Mouse (Mus musculus): Measurements from ENCODE around the gene Myof. TPM values are rescaled to one million over a fixed set of nuclear protein-coding genes. Genes with fewer than 3 reads are reported as not detected.

Gene Myof
- polyA plus RNA-seq, 1 experiment from 2014 or later, result 2.6 TPM

GRCm38 (mm10) chr19:37991399-37992183, 51.8 kb downstream of the Myof start:
- 0 out of 2 replicates have a peak overlapping the region, but pooled peaks have one; percentile 19 for H3K4me2 ChIP-seq
- H3K36me3 ChIP-seq, result no peaks in the 10 kb centered on the region

GRCm38 (mm10) chr19:37989971-37990370, 53.4 kb downstream of the Myof start:
- H3K4me3 ChIP-seq, result no peak overlapping the region
- no peak overlapping the region for H3K4me2 ChIP-seq
- no peaks in the 10 kb centered on the region for H3K9me3 ChIP-seq
- WGBS, result 80% methylated on average over 2 of the region's 2 CpGs
- H3K27ac ChIP-seq, result no peak overlapping the region
- no peaks in the 10 kb centered on the region for H3K27me3 ChIP-seq
- no peak for ATAC-seq (ENCODE audit: low FRiP score)
- H3K4me1 ChIP-seq (replicated peaks), result peaks cover 8% of the 10 kb centered on the region; the same call in 1 of the 2 replicates
- H3K36me3 ChIP-seq, result no peaks in the 10 kb centered on the region
- no peak overlapping the region for H3K9ac ChIP-seq

More at GRCm38 (mm10) chr19:37991399-37992183, 51.8 kb downstream of the Myof start:
- 36% methylated on average over 7 of the region's 7 CpGs for WGBS
- Histone ChIP-seq H3K4me3 (no peak overlapping the region), H3K9ac (no peak overlapping the region), H3K4me1 (replicated peaks) (peaks cover 8% of the 10 kb centered on the region; the same call in 1 of the 2 replicates), H3K27me3 (no peaks in the 10 kb centered on the region), H3K27ac (peak overlapping the region; percentile 76), H3K9me3 (no peaks in the 10 kb centered on the region)
- ATAC-seq (ENCODE audit: low FRiP score), result peak; percentile 88

GRCm38 (mm10) chr19:37988156-37988555, 55.2 kb downstream of the Myof start:
- no peak for ATAC-seq (ENCODE audit: low FRiP score)
- no peak overlapping the region for H3K4me2 ChIP-seq
- no peak overlapping the region for H3K9ac ChIP-seq
- no peaks in the 10 kb centered on the region for H3K36me3 ChIP-seq
- 82% methylated on average over 4 of the region's 4 CpGs for WGBS
- H3K4me1 ChIP-seq (replicated peaks), result peaks cover 8% of the 10 kb centered on the region; the same call in 1 of the 2 replicates
- no peaks in the 10 kb centered on the region for H3K27me3 ChIP-seq
- no peak overlapping the region for H3K27ac ChIP-seq
- H3K9me3 ChIP-seq, result no peaks in the 10 kb centered on the region
- no peak overlapping the region for H3K4me3 ChIP-seq

- H3K27ac ChIP-seq, result no peak overlapping the region
- H3K9ac ChIP-seq, result no peak overlapping the region
- H3K36me3 ChIP-seq, result no peaks in the 10 kb centered on the region
- H3K4me3 ChIP-seq, result no peak overlapping the region
- no peak overlapping the region for H3K4me2 ChIP-seq
- H3K9me3 ChIP-seq, result no peaks in the 10 kb centered on the region
- no peaks in the 10 kb centered on the region for H3K4me1 ChIP-seq (replicated peaks)
- 93% methylated on average over 16 of the region's 16 CpGs for WGBS
- no peaks in the 10 kb centered on the region for H3K27me3 ChIP-seq
- no peak for ATAC-seq (ENCODE audit: low FRiP score)
These were observed 57.6 kb downstream of the Myof start for GRCm38 (mm10) chr19:37985730-37986129.

- H3K9ac ChIP-seq, result no peak overlapping the region
- H3K4me1 ChIP-seq (replicated peaks), result no peaks in the 10 kb centered on the region
- no peak for ATAC-seq (ENCODE audit: low FRiP score)
- H3K4me2 ChIP-seq, result no peak overlapping the region
- no peak overlapping the region for H3K4me3 ChIP-seq
- no peaks in the 10 kb centered on the region for H3K27me3 ChIP-seq
- WGBS, result 93% methylated on average over 5 of the region's 5 CpGs
- no peaks in the 10 kb centered on the region for H3K36me3 ChIP-seq
- H3K27ac ChIP-seq, result no peak overlapping the region
- H3K9me3 ChIP-seq, result no peaks in the 10 kb centered on the region
These were observed 67.4 kb downstream of the Myof start for GRCm38 (mm10) chr19:37975951-37976350.

- no peak for ATAC-seq (ENCODE audit: low FRiP score)
- Histone ChIP-seq H3K4me1 (replicated peaks) (no peaks in the 10 kb centered on the region), H3K27me3 (no peaks in the 10 kb centered on the region), H3K9me3 (no peaks in the 10 kb centered on the region), H3K9ac (no peak overlapping the region), H3K27ac (no peak overlapping the region), H3K4me2 (no peak overlapping the region), H3K4me3 (no peak overlapping the region), H3K36me3 (no peaks in the 10 kb centered on the region)
- 83% methylated on average over 4 of the region's 4 CpGs for WGBS
These were observed 72.8 kb downstream of the Myof start for GRCm38 (mm10) chr19:37970571-37970970.

GRCm38 (mm10) chr19:37970004-37970403, 73.4 kb downstream of the Myof start:
- H3K4me3 ChIP-seq, result no peak overlapping the region
- no peak overlapping the region for H3K4me2 ChIP-seq
- no peak for ATAC-seq (ENCODE audit: low FRiP score)
- no peaks in the 10 kb centered on the region for H3K36me3 ChIP-seq
- no peaks in the 10 kb centered on the region for H3K27me3 ChIP-seq
- H3K27ac ChIP-seq, result no peak overlapping the region
- H3K9ac ChIP-seq, result no peak overlapping the region
- no peaks in the 10 kb centered on the region for H3K4me1 ChIP-seq (replicated peaks)
- 78% methylated on average over 5 of the region's 5 CpGs for WGBS
- no peaks in the 10 kb centered on the region for H3K9me3 ChIP-seq

- Histone ChIP-seq H3K4me2 (no peak overlapping the region), H3K36me3 (no peaks in the 10 kb centered on the region), H3K9ac (no peak overlapping the region), H3K4me1 (replicated peaks) (no peaks in the 10 kb centered on the region), H3K4me3 (no peak overlapping the region), H3K27me3 (no peaks in the 10 kb centered on the region), H3K9me3 (no peaks in the 10 kb centered on the region), H3K27ac (no peak overlapping the region)
- ATAC-seq (ENCODE audit: low FRiP score), result no peak
- 76% methylated on average over 4 of the region's 4 CpGs for WGBS
These were observed 77.5 kb downstream of the Myof start for GRCm38 (mm10) chr19:37965828-37966227.

- H3K27me3 ChIP-seq, result no peaks in the 10 kb centered on the region
- H3K4me2 ChIP-seq, result no peak overlapping the region
- no peak overlapping the region for H3K27ac ChIP-seq
- H3K9ac ChIP-seq, result no peak overlapping the region
- no peaks in the 10 kb centered on the region for H3K36me3 ChIP-seq
- H3K4me3 ChIP-seq, result no peak overlapping the region
- H3K4me1 ChIP-seq (replicated peaks), result no peaks in the 10 kb centered on the region
- H3K9me3 ChIP-seq, result no peaks in the 10 kb centered on the region
- WGBS, result 94% methylated on average over 5 of the region's 5 CpGs
- ATAC-seq (ENCODE audit: low FRiP score), result no peak
These were observed 80.0 kb downstream of the Myof start for GRCm38 (mm10) chr19:37963421-37963820.

- H3K9ac ChIP-seq, result no peak overlapping the region
- no peak for ATAC-seq (ENCODE audit: low FRiP score)
- no peak overlapping the region for H3K4me3 ChIP-seq
- no peaks in the 10 kb centered on the region for H3K9me3 ChIP-seq
- H3K27me3 ChIP-seq, result no peaks in the 10 kb centered on the region
- H3K4me2 ChIP-seq, result no peak overlapping the region
- no peaks in the 10 kb centered on the region for H3K36me3 ChIP-seq
- 96% methylated on average over 9 of the region's 9 CpGs for WGBS
- H3K4me1 ChIP-seq (replicated peaks), result no peaks in the 10 kb centered on the region
- no peak overlapping the region for H3K27ac ChIP-seq
These were observed 82.6 kb downstream of the Myof start for GRCm38 (mm10) chr19:37960791-37961190.

- no peak overlapping the region for H3K4me2 ChIP-seq
- no peaks in the 10 kb centered on the region for H3K4me1 ChIP-seq (replicated peaks)
- no peak for ATAC-seq (ENCODE audit: low FRiP score)
- no peak overlapping the region for H3K9ac ChIP-seq
- H3K4me3 ChIP-seq, result no peak overlapping the region
- H3K36me3 ChIP-seq, result no peaks in the 10 kb centered on the region
- H3K27ac ChIP-seq, result no peak overlapping the region
- H3K9me3 ChIP-seq, result no peaks in the 10 kb centered on the region
- 89% methylated on average over 10 of the region's 10 CpGs for WGBS
- no peaks in the 10 kb centered on the region; the same call in 1 of the 2 replicates for H3K27me3 ChIP-seq
These were observed 83.7 kb downstream of the Myof start for GRCm38 (mm10) chr19:37959543-37960215.

GRCm38 (mm10) chr19:37959076-37959475, 84.3 kb downstream of the Myof start:
- 51% methylated on average over 6 of the region's 6 CpGs for WGBS

More at GRCm38 (mm10) chr19:37959076-37959475, 84.3 kb downstream of the Myof start:
- no peak overlapping the region for H3K4me2 ChIP-seq
- peaks cover 4% of the 10 kb centered on the region; the same call in 1 of the 2 replicates for H3K27me3 ChIP-seq
- H3K9ac ChIP-seq, result no peak overlapping the region
- no peaks in the 10 kb centered on the region for H3K36me3 ChIP-seq
- H3K27ac ChIP-seq, result no peak overlapping the region
- no peaks in the 10 kb centered on the region for H3K9me3 ChIP-seq
- no peak overlapping the region for H3K4me3 ChIP-seq
- no peak for ATAC-seq (ENCODE audit: low FRiP score)
- H3K4me1 ChIP-seq (replicated peaks), result no peaks in the 10 kb centered on the region
